Mouse (Mus musculus): ENCODE measurements around the gene Lama2.
A peak's percentile ranks its signal among the peaks of the same experiment; 100 is the strongest.

DNA sequence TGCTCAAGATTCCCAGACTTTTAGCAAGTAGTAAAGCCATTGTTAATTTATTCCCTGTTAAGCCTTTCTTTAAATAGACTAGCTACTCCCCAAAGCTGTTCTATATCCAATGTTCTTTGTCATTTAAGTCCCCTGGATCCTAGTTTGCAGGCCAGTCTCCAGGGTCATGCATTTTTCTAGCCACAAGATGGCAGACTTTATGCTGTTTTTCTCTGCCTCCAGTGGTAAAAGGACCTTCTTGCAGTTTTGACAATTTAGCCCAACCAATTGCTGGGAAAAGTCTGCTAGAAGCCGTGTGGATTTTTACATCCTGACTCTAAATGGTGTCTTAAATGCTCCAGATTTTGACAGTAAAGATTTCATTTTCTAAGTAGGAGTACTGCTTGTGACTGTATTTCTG lies 486.4 kb downstream of the Lama2 start:
- TF ChIP-seq CTCF (IDR thresholded peaks at IDR 0.05; ENCODE audit: borderline replicate concordance, extremely low read depth, insufficient read depth, insufficient read length) (peak; percentile 77; the same call in 1 of the 2 replicates), POLR2A (IDR thresholded peaks at IDR 0.05; ENCODE audit: borderline replicate concordance, extremely low read depth, insufficient read depth, insufficient read length, poor library complexity, severe bottlenecking) (no peak)

Measured in brain, embryonic 14.5 days (tissue).